8 mouse cellular contexts compared by ENCODE assay signal in genomic region chr5:114567565-114568197, GRCm38 (mm10). TPM values are rescaled to one million over a fixed set of nuclear protein-coding genes. Genes with fewer than 3 reads are reported as not detected.
A peak's percentile ranks its signal among the peaks of the same experiment; 100 is the strongest.
DNase-seq lines count a peak whose midpoint lies in the region; ATAC-seq and TF ChIP-seq lines count a peak whose summit lies in the region.

Fam222a (plus strand) TSS chr5:114568016.

- peaks cover 3 to 19% of the 10 kb centered on the region in 2 experiments; a peak in 2 of 4 replicates for H3K4me1 ChIP-seq in CH12.LX (ENCODE audit: control insufficient read depth in 1 of 2, insufficient read depth in 2 of 2)
- H3K4me1 ChIP-seq in embryonic facial prominence, embryonic 13.5 days, result peaks cover 61% of the 10 kb centered on the region
- H3K4me1 ChIP-seq in heart, embryonic 16.5 days (ENCODE audit: control insufficient read depth, insufficient read depth, low read length), result peaks cover 43% of the 10 kb centered on the region
- H3K4me1 ChIP-seq in liver, postnatal 0 days (ENCODE audit: insufficient read depth), result peaks cover 29% of the 10 kb centered on the region
- peaks cover 56% of the 10 kb centered on the region for H3K4me1 ChIP-seq in neural tube, embryonic 13.5 days (replicated peaks)

- H3K79me2 ChIP-seq in CH12.LX (replicated peaks; ENCODE audit: control insufficient read depth, extremely low read depth, insufficient read depth, poor library complexity, severe bottlenecking), result no peaks in the 10 kb centered on the region

- peak within 1 kb of the TSS; percentile 88 for H3K4me2 ChIP-seq in CH12.LX (ENCODE audit: insufficient read depth, low read depth, poor library complexity, severe bottlenecking)
- H3K4me2 ChIP-seq in embryonic facial prominence, embryonic 13.5 days, result peak within 1 kb of the TSS; percentile 99
- H3K4me2 ChIP-seq in heart, embryonic 16.5 days (ENCODE audit: low read depth, low read length), result peak within 1 kb of the TSS; percentile 100
- peak within 1 kb of the TSS; percentile 87 for H3K4me2 ChIP-seq in liver, postnatal 0 days (ENCODE audit: low read depth, low read length)
- H3K4me2 ChIP-seq in neural tube, embryonic 13.5 days, result peak within 1 kb of the TSS; percentile 72

- no peak for TF ChIP-seq EP300 in CH12.LX (IDR thresholded peaks at IDR 0.05; ENCODE audit: low read length)
- TF ChIP-seq EP300 in liver, postnatal 0 days (IDR thresholded peaks at IDR 0.05; ENCODE audit: low read depth), result no peak

- peaks cover 76% of the 10 kb centered on the region for H3K27me3 ChIP-seq in CH12.LX (replicated peaks)
- peaks cover 49% of the 10 kb centered on the region for H3K27me3 ChIP-seq in embryonic facial prominence, embryonic 13.5 days
- peaks cover 26% of the 10 kb centered on the region for H3K27me3 ChIP-seq in heart, embryonic 16.5 days (ENCODE audit: control insufficient read depth, insufficient read depth, low read length)
- H3K27me3 ChIP-seq in liver, postnatal 0 days (ENCODE audit: insufficient read depth, low read length), result peaks cover 30% of the 10 kb centered on the region
- H3K27me3 ChIP-seq in neural tube, embryonic 13.5 days, result no peaks in the 10 kb centered on the region

- H3K4me3 ChIP-seq in CH12.LX (replicated peaks in 1 of 3; ENCODE audit: low read depth in 2 of 3, low read length in 2 of 3, poor library complexity in 1 of 3), result peak within 1 kb of the TSS in 2 of 3 experiments; percentile 45 to 62
- H3K4me3 ChIP-seq in embryonic facial prominence, embryonic 13.5 days, result peak within 1 kb of the TSS; percentile 70
- H3K4me3 ChIP-seq in heart, embryonic 16.5 days (ENCODE audit: low read length), result peak within 1 kb of the TSS; percentile 84
- peak within 1 kb of the TSS; percentile 69 for H3K4me3 ChIP-seq in liver, postnatal 0 days (ENCODE audit: low read depth, low read length)
- peak within 1 kb of the TSS; percentile 89 for H3K4me3 ChIP-seq in neural tube, embryonic 13.5 days

- no peak for TF ChIP-seq POLR2A in CH12.LX (IDR thresholded peaks at IDR 0.05; ENCODE audit: low read depth, low read length)

- peak in 1 of 2 experiments; percentile 63; a peak in 2 of 4 replicates for TF ChIP-seq CTCF in CH12.LX (conservative IDR thresholded peaks at IDR 0.05 in 1 of 2, IDR thresholded peaks at IDR 0.05 in 1 of 2; ENCODE audit: low read depth in 2 of 2, low read length in 2 of 2)
- TF ChIP-seq CTCF in liver, postnatal 0 days (IDR thresholded peaks at IDR 0.05; ENCODE audit: low read depth), result peak; percentile 60

- H3K9me3 ChIP-seq in CH12.LX (replicated peaks; ENCODE audit: low read length), result peaks cover 19% of the 10 kb centered on the region
- H3K9me3 ChIP-seq in embryonic facial prominence, embryonic 13.5 days, result no peaks in the 10 kb centered on the region
- peaks cover 5% of the 10 kb centered on the region; the same call in 1 of the 2 replicates for H3K9me3 ChIP-seq in heart, embryonic 16.5 days (replicated peaks; ENCODE audit: control insufficient read depth, low read length)
- H3K9me3 ChIP-seq in liver, postnatal 0 days (ENCODE audit: low read length), result no peaks in the 10 kb centered on the region
- H3K9me3 ChIP-seq in neural tube, embryonic 13.5 days, result peaks cover 8% of the 10 kb centered on the region

- in situ Hi-C loops in CH12.LX (cut with MboI; ENCODE audit: low pct_ligation_motif_present, low pct_unique_long_range_greater_than_20kb, low sequenced_read_pairs), result no loop called here

- no peak within 1 kb of the TSS; the same call in 1 of the 2 replicates for H3K9ac ChIP-seq in CH12.LX (ENCODE audit: insufficient read depth, low read depth)
- peak within 1 kb of the TSS; percentile 73 for H3K9ac ChIP-seq in embryonic facial prominence, embryonic 13.5 days
- peak within 1 kb of the TSS; percentile 67 for H3K9ac ChIP-seq in heart, embryonic 16.5 days (ENCODE audit: low read length)
- H3K9ac ChIP-seq in liver, postnatal 0 days (replicated peaks), result peak within 1 kb of the TSS; percentile 54
- peak within 1 kb of the TSS; percentile 87 for H3K9ac ChIP-seq in neural tube, embryonic 13.5 days

- peak; percentile 25 for DNase-seq in CH12.LX (ENCODE audit: extremely low read depth)
- peak; percentile 75 to 84 for DNase-seq in adrenal gland, postnatal 36 days
- DNase-seq in kidney, postnatal 25 days, result peak; percentile 79 to 90
- DNase-seq in liver, postnatal 0 days, result peak; percentile 67
- DNase-seq in thymus, postnatal 0 days (ENCODE audit: low spot score), result peak; percentile 84

- H3K27ac ChIP-seq in CH12.LX (ENCODE audit: insufficient read depth, low read depth), result no peak within 1 kb of the TSS
- peak within 1 kb of the TSS; percentile 62 for H3K27ac ChIP-seq in embryonic facial prominence, embryonic 13.5 days
- H3K27ac ChIP-seq in heart, embryonic 16.5 days (ENCODE audit: low read length), result peak within 1 kb of the TSS; percentile 74
- H3K27ac ChIP-seq in liver, postnatal 0 days (ENCODE audit: low read depth), result peak within 1 kb of the TSS; percentile 49
- H3K27ac ChIP-seq in neural tube, embryonic 13.5 days (replicated peaks), result peak within 1 kb of the TSS; percentile 94

- WGBS in embryonic facial prominence, embryonic 13.5 days, result under 1% methylated on average over 71 of the region's 72 CpGs
- under 1% methylated on average over 71 of the region's 72 CpGs for WGBS in heart, embryonic 16.5 days
- under 1% methylated on average over 58 of the region's 72 CpGs for WGBS in liver, postnatal 0 days (ENCODE audit: insufficient replicate concordance)
- under 1% methylated on average over 70 of the region's 72 CpGs for WGBS in neural tube, embryonic 13.5 days

- peak; percentile 12 for TF ChIP-seq RAD21 in CH12.LX (IDR thresholded peaks at IDR 0.05; ENCODE audit: low read depth, low read length)

- peak; percentile 45 for ATAC-seq in embryonic facial prominence, embryonic 13.5 days (ENCODE audit: insufficient number of reproducible peaks, insufficient read depth, low FRiP score, low TSS enrichment, low read depth)
- peak; percentile 67 for ATAC-seq in heart, embryonic 16.5 days (replicated peaks; ENCODE audit: extremely low read depth, insufficient read depth, low FRiP score)
- ATAC-seq in liver, postnatal 0 days, result peak; percentile 51
- peak; percentile 70 for ATAC-seq in neural tube, embryonic 13.5 days (ENCODE audit: low read depth)

- dilution Hi-C loops in CH12.LX (cut with MboI; ENCODE audit: extremely low pct_ligation_motif_present, extremely low pct_unique_long_range_greater_than_20kb, low sequenced_read_pairs), result no loop called here

- no peaks in the 10 kb centered on the region for H3K36me3 ChIP-seq in CH12.LX (replicated peaks in 1 of 2; ENCODE audit: control insufficient read depth in 1 of 2, insufficient read depth in 1 of 2, low read length in 1 of 2)
- no peaks in the 10 kb centered on the region for H3K36me3 ChIP-seq in embryonic facial prominence, embryonic 13.5 days
- no peaks in the 10 kb centered on the region for H3K36me3 ChIP-seq in heart, embryonic 16.5 days (ENCODE audit: control insufficient read depth, insufficient read depth)
- H3K36me3 ChIP-seq in liver, postnatal 0 days (replicated peaks; ENCODE audit: insufficient read depth, low read length), result no peaks in the 10 kb centered on the region
- H3K36me3 ChIP-seq in neural tube, embryonic 13.5 days, result no peaks in the 10 kb centered on the region

TF ChIP-seq in CH12.LX, 34 proteins besides CTCF, POLR2A, EP300 and RAD21:
- TF ChIP-seq BHLHE40 (IDR thresholded peaks at IDR 0.05; ENCODE audit: low read depth, low read length) (no peak; the same call in 1 of the 2 replicates), ELF1 (IDR thresholded peaks at IDR 0.05; ENCODE audit: low read depth, low read length) (0 out of 2 replicates have a peak, but pooled peaks have one; percentile 4), NRF1 (IDR thresholded peaks at IDR 0.05; ENCODE audit: low read depth, low read length) (no peak), CHD2 (IDR thresholded peaks at IDR 0.05; ENCODE audit: low read length) (peak; percentile 86), SMC3 (IDR thresholded peaks at IDR 0.05; ENCODE audit: low read depth, low read length) (peak; percentile 50), TCF12 (IDR thresholded peaks at IDR 0.05; ENCODE audit: low read depth, low read length) (peak; percentile 32; the same call in 1 of the 2 replicates), UBTF (IDR thresholded peaks at IDR 0.05; ENCODE audit: low read depth, low read length) (peak; percentile 73; the same call in 1 of the 2 replicates), MAX (IDR thresholded peaks at IDR 0.05; ENCODE audit: low read length) (no peak)

RNA-seq across cellular contexts. Expression of gene Fam222a, which starts in this region (rescaled TPM):
- total RNA-seq in CH12.LX (2012; rRNA removed) (not detected in 2 replicates), CH12.LX (2014; rRNA removed) (not detected in 2 replicates)
- polyA plus RNA-seq in CH12.LX (2012; ENCODE audit: insufficient read length, low read depth), result 0.13 and 0.14 TPM in 2 replicates
- 100 to 1,000 TPM in 1 of 2 experiments, 10 to 100 TPM in 1; 52.1 to 118 TPM for total RNA-seq in adrenal gland, postnatal 36 days (2021)
- 1.2 and 1.3 TPM in 2 replicates for polyA plus RNA-seq in embryonic facial prominence, embryonic 13.5 days (2015; fragmentation: Nextera tagmentation; extraction: Ambion mirVana)
- polyA plus RNA-seq in heart, embryonic 16.5 days (2015; fragmentation: Nextera tagmentation; extraction: Ambion mirVana), result 0.83 and 0.84 TPM in 2 replicates
- polyA plus RNA-seq in liver, postnatal 0 days (2015; fragmentation: Nextera tagmentation; extraction: Ambion mirVana), result 0.80 and 1.8 TPM in 2 replicates
- 6.1 and 6.8 TPM in 2 replicates for polyA plus RNA-seq in neural tube, embryonic 13.5 days (2015; fragmentation: Nextera tagmentation; extraction: Ambion mirVana)
- polyA plus RNA-seq in thymus, postnatal 0 days (2015; fragmentation: Nextera tagmentation; extraction: Ambion mirVana), result 1.6 and 2.3 TPM in 2 replicates

Comparison
In these comparisons a context has a peak if more than half of its experiments do, and no peak if none do; other contexts are left out.
1. RNA of gene Fam222a (total RNA-seq): 52.1 to 118 TPM in adrenal gland, postnatal 36 days; not detected in CH12.LX; every median in the first group is over 10 times any median in the second.
2. Peak in DNase-seq, H3K4me3 ChIP-seq and H3K4me2 ChIP-seq in CH12.LX; RNA of the gene not detected or under 1 TPM.
3. Peak in ATAC-seq, H3K4me3 ChIP-seq, H3K27ac ChIP-seq, H3K9ac ChIP-seq and H3K4me2 ChIP-seq in heart, embryonic 16.5 days; RNA of the gene not detected or under 1 TPM.
4. DNase-seq: peak in every context shown above with its lines; median percentile 84 in kidney, postnatal 25 days; 84 in thymus, postnatal 0 days; 80 in adrenal gland, postnatal 36 days; 67 in liver, postnatal 0 days; 25 in CH12.LX.
5. Peak in every context shown above with its lines, with median percentiles within 50 percentile points of each other: H3K4me2 ChIP-seq, H3K4me3 ChIP-seq and ATAC-seq.